Mouse (Mus musculus) megakaryocyte progenitor cell, adult 5-6 weeks (primary cell): ENCODE measurements around the gene Fam19a5. TPM values are rescaled to one million over a fixed set of nuclear protein-coding genes. Genes with fewer than 3 reads are reported as not detected.

ENCODE experiments used
- ATAC-seq: replicated peaks from 2 replicates; pipeline ENCODE4 v1.8.0; 2016; ENCODE audit warnings: mild to moderate bottlenecking, moderate TSS enrichment, inconsistent platforms; ENCODE audit not compliant: poor library complexity
- total RNA-seq, 2 experiments: library from RNA; stranded (forward) in 1 of 2; stranded (reverse) in 1 of 2; fragments of 157-497, 149-512 nt in 1 of 2; fragments of 200-1000 nt in 1 of 2; gene quantifications; 2 replicates each; pipeline versions ENCODE4 v1.2.3 to v1.2.4; 2015 to 2017

Fam19a5 gene
- total RNA-seq, 2 experiments from 2014 or later: not detected

GRCm38 (mm10) chr15:87590975-87591374, 46.9 kb downstream of the Fam19a5 start:
- no peak for ATAC-seq

DNA sequence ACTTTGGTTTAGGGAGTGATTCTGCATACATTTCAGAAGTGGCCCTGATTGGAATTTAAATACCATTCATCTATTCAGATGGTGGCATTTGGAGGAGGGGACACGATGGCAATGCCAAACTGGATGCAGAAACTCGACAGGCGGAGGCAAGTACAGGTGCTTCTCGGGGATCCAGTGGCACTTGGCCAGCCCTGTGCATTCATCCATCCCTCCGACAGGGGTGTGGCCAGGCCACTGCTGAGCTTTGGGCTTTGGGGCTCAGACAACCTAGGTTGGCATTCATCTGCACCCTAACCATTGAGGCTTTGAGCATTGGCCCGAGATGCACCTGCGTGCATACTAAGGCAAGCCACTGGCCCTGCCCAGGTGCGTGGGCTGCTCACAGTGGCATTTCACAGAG, 52.6 kb downstream of the Fam19a5 start:
- no peak for ATAC-seq

- ATAC-seq: no peak
Observed at GRCm38 (mm10) chr15:87597149-87597548, 53.0 kb downstream of the Fam19a5 start.

GRCm38 (mm10) chr15:87597766-87598165, 53.7 kb downstream of the Fam19a5 start:
- no peak for ATAC-seq

DNA sequence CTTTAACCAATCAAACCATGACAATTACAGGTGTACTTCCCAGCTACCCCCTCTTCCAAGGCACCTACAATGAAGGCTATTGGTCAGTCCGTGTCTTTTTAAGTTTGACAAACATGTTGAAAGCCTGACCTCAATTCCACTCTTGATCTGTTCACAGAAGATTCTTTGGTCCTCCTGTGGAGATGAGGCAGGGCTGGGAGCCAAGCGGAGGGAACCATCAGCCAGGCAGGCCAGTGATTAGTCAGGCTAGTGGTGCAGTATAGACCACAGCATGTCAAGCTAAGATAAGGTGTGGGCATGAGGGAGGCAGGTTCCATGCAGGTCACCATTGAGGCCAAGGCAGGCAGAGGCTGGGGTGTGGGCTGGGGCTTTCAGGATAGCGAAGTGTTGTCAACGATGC, 54.5 kb downstream of the Fam19a5 start:
- ATAC-seq: no peak

DNA sequence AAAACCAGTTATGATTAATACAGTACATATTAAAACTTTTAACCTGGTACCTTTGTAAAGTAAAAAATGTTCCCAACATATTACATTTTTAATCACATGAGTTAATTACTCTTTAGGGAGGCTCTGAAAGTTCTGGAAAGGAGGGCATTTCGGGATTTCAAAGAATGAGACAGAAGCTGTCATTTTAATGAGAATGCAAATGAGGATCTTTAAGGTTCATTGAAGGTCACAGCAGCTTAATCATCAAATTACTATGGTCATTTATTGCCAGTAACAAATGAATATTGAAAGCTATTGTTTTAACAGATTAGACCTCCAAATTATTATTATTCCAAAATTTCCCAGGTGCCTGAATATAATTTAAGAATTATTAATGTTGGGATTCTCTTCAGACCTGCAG, 59.2 kb downstream of the Fam19a5 start:
- no peak for ATAC-seq

- no peak for ATAC-seq
Observed at GRCm38 (mm10) chr15:87605504-87606280, 61.6 kb downstream of the Fam19a5 start.

DNA sequence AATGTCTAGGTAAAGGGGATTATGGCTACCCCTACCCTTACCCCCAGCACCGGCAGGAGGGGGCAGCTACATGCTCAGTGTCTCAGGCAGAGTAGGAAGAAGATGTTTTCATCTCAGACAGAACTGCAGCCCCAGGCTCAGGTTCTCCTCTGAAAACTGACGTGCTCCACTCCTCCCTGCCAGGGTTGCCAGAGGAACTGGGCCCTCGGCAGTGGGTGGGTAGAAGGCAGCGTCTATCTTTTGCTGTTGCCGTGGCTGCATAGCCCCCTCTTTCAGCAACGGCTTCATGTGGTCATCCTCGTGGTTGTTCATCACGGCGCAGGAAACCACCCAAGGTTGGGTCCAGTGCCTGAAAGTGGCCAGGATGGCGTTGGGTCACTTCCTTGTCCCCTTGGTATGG, 62.6 kb downstream of the Fam19a5 start:
- no peak for ATAC-seq

DNA sequence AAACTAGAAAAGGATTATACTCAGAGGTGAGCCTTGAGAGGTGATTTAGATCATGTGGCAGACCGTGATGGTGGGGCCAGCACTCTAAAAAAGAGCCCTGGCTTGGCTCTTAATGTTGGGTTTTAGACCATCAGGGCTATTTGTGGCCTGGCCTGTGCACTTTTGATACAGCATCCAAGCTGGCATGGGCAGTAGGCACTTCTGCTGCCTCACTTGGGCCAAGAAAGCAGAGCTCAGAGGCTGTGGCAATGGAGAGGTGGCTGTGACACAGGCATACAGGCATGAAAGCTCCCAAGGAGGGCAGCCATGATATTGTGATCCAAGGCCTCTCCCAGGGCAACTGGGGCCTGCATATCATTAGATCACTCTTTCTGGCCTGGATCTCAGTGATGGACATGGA, 65.1 kb downstream of the Fam19a5 start:
- no peak for ATAC-seq

DNA sequence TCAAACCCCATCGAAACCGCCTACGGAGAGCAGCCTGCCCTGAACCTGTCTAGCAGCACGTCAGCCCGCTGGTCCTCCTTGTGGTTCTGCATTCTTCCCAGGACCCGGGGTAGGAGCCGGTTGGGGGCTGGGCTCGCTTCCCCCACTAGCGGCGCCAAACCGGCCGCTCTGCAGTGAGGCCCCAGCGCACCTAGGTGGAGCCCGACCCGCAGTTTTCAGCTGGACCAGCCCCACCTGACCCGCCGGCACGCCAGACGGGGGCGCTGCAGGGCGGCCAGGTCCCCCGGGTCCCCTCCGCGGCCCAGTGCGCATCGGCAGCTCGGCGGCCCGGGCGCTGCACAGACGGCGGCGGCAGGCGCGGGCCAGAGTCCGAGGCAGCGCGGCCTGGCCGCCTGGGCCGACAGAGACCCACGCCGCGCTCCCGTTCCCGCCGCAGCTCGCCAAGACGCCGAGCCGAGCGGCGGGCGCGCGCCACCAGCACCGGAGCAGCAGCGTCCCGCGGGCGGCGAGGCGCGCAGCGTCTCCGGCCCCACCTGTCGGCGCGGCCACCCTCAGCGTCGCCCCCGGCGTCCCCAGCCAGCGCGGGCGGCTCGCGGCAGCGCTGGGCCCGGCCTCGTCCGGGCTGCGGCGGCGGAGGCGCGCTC, 80.0 kb downstream of the Fam19a5 start:
- ATAC-seq: peak; percentile 76

DNA sequence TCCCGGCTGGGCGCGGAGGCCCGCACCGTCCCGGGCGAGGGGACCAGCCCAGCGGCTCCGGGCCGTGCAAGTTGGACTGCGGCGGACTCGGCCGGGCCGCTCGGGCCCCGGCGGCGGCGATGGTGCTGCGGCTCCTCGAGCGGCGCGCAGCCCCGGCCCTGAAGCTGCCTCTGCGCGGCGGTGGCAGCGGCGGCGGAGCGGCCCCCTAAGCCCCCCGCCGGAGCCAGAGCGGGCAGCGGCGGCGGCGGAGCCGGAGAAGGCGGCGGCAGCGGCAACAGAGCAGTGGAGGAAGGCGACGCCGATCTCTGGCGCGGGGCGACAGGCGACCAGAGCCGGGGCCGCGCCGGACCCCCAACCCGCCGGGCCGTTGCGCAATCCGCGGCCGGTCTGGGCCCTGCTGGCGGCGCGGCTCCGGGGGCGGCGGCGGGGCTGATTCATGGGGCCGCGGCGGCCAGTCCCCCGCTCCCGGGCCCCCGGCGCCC, 80.6 kb downstream of the Fam19a5 start:
- ATAC-seq: no peak

DNA sequence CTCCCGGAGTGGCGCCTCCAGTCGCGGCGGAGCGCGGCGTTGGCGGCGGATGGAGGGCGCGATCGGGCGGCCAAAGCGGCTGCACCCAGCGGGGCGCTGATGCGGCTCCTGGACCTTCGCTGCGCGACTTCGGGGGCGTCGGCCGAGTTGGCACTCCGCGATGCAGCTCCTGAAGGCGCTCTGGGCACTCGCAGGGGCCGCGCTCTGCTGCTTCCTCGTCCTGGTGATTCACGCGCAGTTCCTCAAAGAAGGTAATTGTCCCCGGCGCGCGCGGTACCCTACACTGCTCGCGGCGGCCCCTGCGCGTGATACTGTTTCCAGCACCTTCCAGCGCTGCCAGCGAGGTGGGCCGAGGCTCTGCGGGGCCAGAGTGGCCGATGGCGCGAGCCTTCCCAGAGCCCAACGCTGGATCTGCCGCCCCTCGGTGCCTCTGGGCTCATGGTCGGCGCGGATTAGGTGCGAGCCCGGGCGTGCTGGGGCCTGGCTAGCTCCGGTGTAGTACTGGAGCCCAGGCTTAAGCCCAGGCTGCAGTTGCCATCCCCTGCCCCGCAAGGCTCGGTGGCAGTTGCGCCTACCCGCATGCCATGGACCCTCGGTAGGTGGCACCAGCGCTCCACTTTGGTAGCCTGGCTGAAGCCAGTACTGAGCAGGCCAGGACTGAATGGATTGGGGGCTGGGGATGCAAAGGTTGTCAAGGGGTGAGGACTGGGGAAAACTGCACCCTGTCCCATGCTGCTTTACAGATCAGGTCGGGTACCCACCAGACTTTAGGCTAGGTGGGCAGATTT, 81.3 kb downstream of the Fam19a5 start:
- peak; percentile 52; the same call in 1 of the 2 replicates for ATAC-seq

DNA sequence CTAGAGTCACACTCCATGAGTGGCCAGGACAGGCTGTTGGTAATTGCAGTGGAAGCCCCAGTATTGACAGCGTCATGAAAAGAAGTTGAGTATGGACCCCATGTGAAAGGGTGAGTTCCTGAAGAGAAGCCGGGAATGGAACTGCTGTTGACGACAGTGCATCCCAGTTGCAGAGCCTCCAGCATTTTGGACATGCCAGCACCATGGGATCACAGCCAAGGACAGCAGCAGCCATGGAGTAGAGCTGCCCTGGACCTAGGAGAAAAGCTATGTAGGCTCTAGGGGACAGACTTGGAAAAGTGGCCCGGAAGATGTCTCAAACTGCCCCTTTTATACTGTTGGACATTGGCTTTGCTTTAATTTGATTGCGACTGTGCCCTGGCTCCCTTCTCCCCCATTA, 91.2 kb downstream of the Fam19a5 start:
- ATAC-seq: no peak

DNA sequence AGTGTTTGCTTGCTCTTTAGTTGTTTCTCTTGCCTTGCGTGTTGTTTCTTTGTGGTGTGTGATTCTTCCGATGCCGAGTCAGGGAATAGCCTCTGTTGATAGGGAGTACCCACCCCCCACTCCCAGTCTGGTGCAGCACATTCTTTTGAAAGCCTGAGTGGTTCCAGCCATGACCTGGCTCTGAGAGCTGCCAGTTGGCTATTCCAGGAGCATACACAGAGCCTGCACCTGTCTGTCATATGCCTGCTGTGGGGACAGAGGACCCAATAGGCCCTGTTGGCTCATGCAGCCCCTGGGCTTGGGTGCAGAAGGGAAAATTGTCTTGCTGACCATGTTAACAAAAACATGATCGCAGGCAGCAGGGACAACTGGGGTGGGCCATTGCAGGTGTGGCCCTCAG, 92.3 kb downstream of the Fam19a5 start:
- ATAC-seq: no peak

GRCm38 (mm10) chr15:87637234-87637633, 93.1 kb downstream of the Fam19a5 start:
- ATAC-seq: no peak

GRCm38 (mm10) chr15:87638270-87638669, 94.2 kb downstream of the Fam19a5 start:
- ATAC-seq: no peak

DNA sequence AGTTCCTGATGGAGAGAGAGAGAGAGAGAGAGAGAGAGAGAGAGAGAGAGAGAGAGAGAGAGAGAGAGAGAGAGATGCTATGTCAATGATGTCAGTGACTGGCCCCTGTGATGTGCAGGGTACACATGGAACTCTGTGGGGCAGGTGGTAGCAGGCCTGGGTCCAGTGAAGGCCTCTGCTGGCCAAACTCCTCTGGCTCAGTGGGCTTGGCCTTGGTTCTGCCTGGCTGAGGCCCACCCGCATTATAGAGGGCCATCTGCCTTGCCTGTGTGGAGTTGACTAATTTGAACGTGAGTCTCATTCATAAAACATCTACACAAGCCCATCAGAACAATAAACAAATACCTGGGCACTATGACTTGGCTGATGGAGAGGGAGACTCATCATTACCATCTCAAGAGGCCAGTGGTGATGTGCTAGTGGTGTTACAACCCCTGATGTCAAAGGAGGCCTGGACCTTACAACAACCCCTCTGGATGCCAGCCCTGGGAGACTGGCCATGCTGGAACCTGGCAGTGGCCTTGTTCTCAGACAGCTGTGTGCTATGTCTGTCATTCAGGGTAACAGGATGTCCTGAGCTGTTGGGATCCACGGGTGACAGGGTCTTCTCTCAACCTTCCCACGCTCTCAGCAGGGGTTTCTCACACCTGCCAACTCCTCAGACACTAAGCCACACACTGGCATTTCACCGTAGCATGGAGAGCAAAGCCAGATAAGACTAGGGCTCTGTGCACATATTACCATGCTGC, 102.4 kb downstream of the Fam19a5 start:
- no peak for ATAC-seq

DNA sequence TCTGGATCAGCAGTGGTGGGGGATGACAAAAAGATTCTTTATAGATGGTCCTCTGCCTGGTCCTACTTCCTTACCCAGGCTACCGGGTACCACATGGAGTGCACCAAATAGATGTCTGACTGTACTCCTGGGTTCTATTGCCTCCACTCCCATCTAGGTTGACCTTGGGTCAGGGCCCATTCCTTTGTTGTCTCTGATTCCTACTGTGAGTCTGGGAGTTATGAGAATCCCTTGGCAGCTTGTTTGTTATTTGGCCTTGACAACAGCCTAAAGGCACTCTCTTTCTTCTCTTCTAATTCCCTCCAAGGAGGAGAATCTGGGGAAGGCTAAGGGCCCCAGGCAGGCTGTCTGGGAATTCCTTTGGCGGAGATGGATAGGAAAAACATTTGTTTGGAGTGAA, 105.6 kb downstream of the Fam19a5 start:
- no peak for ATAC-seq

- no peak for ATAC-seq
Observed at GRCm38 (mm10) chr15:87654551-87654950, 110.5 kb downstream of the Fam19a5 start.

GRCm38 (mm10) chr15:87656496-87657155, 112.5 kb downstream of the Fam19a5 start:
- no peak for ATAC-seq
